Mouse (Mus musculus) cerebellum, postnatal 10 days (tissue): ENCODE results near the gene Tnr.

Source experiments
- DNase-seq, 2 experiments: peaks; one replicate each; pipeline ENCODE4 v3.0.0; 2021; ENCODE audit warnings: mixed read lengths in 2 of 2

The Tnr gene

GRCm38 (mm10) chr1:159566046-159566445 is 42.5 kb downstream of the Tnr start:
- DNase-seq: no peak

- no peak for DNase-seq
Observed at GRCm38 (mm10) chr1:159567171-159567570, 43.6 kb downstream of the Tnr start.

- no peak for DNase-seq
Observed at GRCm38 (mm10) chr1:159570270-159570669, 46.7 kb downstream of the Tnr start.

- no peak for DNase-seq
Observed at GRCm38 (mm10) chr1:159570831-159571230, 47.3 kb downstream of the Tnr start.

- DNase-seq: no peak
Observed at GRCm38 (mm10) chr1:159571951-159572350, 48.4 kb downstream of the Tnr start.

- DNase-seq: no peak
Observed at GRCm38 (mm10) chr1:159573116-159573515, 49.5 kb downstream of the Tnr start.

GRCm38 (mm10) chr1:159574661-159575060 is 51.1 kb downstream of the Tnr start:
- DNase-seq: no peak

- DNase-seq: no peak
Observed at GRCm38 (mm10) chr1:159576246-159576645, 52.7 kb downstream of the Tnr start.

- DNase-seq: peak; percentile 63 to 79
Observed at GRCm38 (mm10) chr1:159578391-159578790, 54.8 kb downstream of the Tnr start.

- peak; percentile 38 to 55 for DNase-seq
Observed at GRCm38 (mm10) chr1:159580335-159580921, 56.9 kb downstream of the Tnr start.

- DNase-seq: no peak
Observed at GRCm38 (mm10) chr1:159583877-159584276, 60.3 kb downstream of the Tnr start.

GRCm38 (mm10) chr1:159588741-159589140 is 65.2 kb downstream of the Tnr start:
- no peak for DNase-seq

GRCm38 (mm10) chr1:159594099-159595058 is 70.8 kb downstream of the Tnr start:
- DNase-seq: peak; percentile 78 to 87

- no peak for DNase-seq
Observed at GRCm38 (mm10) chr1:159595729-159596128, 72.2 kb downstream of the Tnr start.

- no peak for DNase-seq
Observed at GRCm38 (mm10) chr1:159596640-159597039, 73.1 kb downstream of the Tnr start.

GRCm38 (mm10) chr1:159613561-159613960 is 90.0 kb downstream of the Tnr start:
- DNase-seq: peak; percentile 54 to 61

GRCm38 (mm10) chr1:159614062-159614601 is 90.6 kb downstream of the Tnr start:
- DNase-seq: peak in 1 of 2 experiments; percentile 17

- DNase-seq: peak; percentile 54 to 56
Observed at GRCm38 (mm10) chr1:159614644-159615431, 91.3 kb downstream of the Tnr start.

GRCm38 (mm10) chr1:159615686-159616085 is 92.1 kb downstream of the Tnr start:
- DNase-seq: peak; percentile 63 to 71

- DNase-seq: no peak
Observed at GRCm38 (mm10) chr1:159619205-159619604, 95.6 kb downstream of the Tnr start.

GRCm38 (mm10) chr1:159621321-159621720 is 97.8 kb downstream of the Tnr start:
- no peak for DNase-seq

GRCm38 (mm10) chr1:159629119-159629518 is 105.5 kb downstream of the Tnr start:
- no peak for DNase-seq
